Mouse (Mus musculus): Measurements from ENCODE around the gene Slc25a12.
A peak's percentile ranks its signal among the peaks of the same experiment; 100 is the strongest.

Gene Slc25a12

GRCm38 (mm10) chr2:71304821-71305220 is 62.7 kb downstream of the Slc25a12 start:
- DNase-seq = peak; percentile 77

- no peak for DNase-seq
These were observed 64.3 kb downstream of the Slc25a12 start for GRCm38 (mm10) chr2:71303221-71303620.

GRCm38 (mm10) chr2:71302156-71302663 is 65.3 kb downstream of the Slc25a12 start:
- DNase-seq = peak; percentile 62

DNA sequence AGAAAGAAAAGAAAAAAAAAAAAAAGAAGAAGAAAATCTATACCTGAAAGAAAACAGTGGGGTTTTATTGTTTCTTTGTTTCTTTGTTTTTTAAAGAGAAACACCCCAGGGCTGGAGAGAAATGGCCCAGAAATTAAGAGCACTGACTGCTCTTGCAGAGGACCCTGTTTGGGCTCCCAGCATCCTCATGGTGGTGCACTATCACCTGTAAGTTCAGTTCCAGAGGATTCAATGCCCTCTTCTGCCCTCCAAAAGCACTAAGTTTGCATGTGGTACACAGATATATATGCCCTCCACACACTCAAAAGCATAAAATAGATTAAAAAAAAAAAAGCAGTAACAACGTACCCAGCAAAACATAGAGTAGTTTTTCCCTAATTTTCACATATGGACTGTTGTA is 68.8 kb downstream of the Slc25a12 start:
- no peak for DNase-seq

- no peak for DNase-seq
These were observed 70.0 kb downstream of the Slc25a12 start for GRCm38 (mm10) chr2:71297501-71297900.

GRCm38 (mm10) chr2:71295844-71296243 is 71.7 kb downstream of the Slc25a12 start:
- DNase-seq = no peak

GRCm38 (mm10) chr2:71294489-71294888 is 73.1 kb downstream of the Slc25a12 start:
- DNase-seq = no peak

DNA sequence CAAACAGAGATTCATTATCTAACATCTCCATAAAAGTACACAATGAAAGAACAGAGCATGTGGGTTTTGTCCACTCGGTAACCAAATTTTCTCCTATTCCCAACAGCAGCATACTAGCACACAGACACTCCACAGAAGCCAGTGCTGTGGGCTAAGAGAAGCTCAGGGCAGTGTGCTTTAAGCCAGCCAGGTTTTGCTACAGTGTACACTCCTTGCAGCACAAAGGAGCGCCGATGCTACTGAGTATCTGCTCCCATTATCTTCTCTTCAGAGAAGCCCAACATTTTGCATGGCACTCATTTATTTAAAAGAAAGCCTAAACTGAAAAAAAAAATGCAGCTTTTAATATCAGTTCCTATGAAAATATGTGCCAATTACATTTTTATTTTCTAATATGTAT is 73.6 kb downstream of the Slc25a12 start:
- no peak for DNase-seq

DNA sequence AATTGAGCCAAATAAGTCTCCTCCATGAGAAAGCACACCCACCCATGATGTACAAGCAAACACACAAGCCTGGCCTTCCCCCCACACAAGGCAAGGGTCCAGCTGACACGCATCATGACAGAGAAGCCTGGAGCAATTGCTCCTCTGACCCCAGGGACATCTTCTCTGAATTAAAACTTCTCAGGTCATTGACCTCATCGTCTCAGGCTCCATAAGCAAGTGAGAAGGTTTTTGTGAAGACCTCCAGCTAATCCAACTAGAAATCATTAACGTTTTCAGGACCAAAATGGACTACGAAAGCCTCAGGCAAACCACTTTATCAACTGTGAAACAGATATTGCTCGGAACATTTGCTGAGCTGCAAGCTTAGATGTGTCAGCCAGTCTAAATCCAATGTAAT is 76.0 kb downstream of the Slc25a12 start:
- peak; percentile 52 for DNase-seq

- peak; percentile 70 for DNase-seq
These were observed 77.3 kb downstream of the Slc25a12 start for GRCm38 (mm10) chr2:71290107-71290775.

- DNase-seq = no peak
These were observed 85.6 kb downstream of the Slc25a12 start for GRCm38 (mm10) chr2:71281981-71282380.

DNA sequence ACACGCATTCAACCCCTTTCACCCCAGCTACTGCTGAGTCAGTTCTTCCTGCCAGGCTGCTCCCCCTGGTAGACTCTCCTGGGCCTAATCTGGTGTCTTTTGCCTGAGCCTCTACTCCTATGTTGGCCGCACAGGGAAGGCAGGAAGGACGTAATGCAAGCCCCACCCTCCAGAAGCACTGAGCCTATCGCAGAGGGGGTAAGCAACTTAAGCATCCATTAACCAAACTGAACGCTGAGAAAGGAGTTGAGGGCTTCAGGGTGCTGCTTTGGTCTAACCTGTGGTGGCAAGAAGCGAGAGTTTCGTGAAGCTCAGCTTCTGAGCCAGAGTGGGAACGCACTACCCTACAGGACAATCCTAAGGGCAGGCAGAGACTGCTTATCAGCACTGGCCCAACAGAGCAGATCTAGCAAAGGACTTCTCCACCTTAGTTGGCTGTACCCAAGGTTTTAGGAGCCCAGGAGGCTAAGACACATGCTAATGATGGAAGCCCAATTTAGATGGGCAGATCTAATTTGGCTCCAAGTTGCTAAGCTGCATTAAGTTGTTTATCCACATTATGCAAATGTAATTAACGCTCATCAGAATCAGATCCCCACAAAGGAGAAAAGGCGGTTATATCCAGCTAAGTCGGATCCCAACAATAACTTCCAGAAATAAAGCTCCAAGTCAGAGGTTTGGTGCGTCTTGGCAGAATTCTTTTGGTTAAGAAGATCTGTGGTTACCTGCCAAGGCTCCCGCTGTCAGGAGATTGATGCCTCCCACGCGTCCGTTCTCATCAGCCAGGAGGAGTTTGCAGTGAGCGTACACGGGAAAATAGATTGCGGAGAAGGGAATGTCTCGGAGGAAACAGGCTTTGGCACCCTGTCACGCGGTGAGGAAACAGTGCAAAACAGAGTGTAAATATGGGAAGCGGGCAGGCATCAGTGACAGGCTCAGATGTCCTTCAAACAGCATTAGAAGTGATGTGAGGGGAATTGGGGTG is 88.5 kb downstream of the Slc25a12 start:
- no peak for DNase-seq

GRCm38 (mm10) chr2:71275734-71276133 is 91.8 kb downstream of the Slc25a12 start:
- peak; percentile 57 for DNase-seq

DNA sequence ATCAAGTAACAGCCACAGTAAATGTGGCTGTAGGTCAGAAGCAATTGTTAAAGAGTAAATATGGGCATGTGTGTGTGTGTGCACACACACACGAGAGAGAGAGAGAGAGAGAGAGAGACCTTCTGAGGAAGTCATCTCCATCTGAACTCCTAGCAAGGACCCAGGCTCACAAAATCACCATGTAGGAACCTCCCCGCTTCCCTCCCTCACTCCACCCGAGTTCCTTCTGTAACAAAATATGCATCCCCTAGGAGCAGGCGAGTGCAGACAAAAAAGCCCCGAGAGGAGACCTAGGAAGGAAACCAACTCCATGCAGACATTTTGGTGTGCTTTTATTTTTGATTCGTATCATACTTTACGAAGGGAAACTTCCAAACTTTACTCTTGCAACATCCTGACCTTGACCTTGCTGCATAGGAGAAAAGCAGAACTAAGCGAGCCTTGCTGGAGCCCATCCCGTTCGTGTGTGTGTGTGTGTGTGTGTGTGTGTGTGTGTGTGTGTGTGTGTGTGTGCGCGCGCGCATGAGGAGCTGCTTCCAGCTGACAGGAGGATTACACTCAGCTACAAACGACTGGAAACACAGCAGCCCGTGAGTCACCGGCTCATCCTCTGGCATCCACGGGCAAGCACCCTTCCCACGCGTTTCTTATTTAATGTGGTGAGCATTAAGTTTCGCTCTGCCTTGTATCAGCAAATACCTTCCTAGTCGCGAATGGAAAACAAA is 93.4 kb downstream of the Slc25a12 start:
- no peak for DNase-seq

DNA sequence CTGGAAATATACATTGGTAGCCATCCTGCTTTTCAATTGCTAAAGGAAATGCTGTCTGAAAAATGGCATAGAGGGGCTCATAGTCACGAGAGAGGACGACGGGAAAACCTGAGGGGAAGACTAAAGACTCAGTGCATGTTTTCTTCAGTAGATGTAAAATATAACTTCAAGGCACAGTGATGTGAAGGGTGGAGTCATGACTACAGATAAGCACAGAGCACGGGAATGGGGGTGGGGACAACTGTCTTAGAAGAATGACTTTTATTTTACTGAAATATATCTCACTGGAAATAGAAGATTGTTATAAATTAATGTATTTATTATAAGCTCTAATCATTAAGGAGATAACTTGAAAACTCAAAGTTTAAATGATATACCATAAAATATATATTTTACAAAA is 97.5 kb downstream of the Slc25a12 start:
- DNase-seq = no peak

DNA sequence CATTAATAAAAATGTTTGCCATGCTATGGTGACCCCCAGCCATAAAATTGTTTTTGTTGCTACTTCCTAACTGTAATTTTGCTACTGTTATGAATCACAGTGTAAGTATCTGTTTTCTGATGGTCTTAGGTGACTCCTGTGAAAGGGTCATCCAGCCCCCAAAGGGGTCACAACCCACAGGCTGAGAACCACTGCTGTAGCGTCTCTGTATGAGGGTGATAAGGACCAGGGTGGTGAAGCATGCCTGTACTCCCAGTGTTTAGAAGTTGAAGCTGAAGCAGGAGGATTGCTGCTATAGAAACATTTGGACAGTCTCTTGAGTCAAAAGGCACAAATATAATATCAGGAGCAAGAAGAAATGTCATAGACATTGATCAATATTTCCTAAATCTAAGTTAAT is 98.2 kb downstream of the Slc25a12 start:
- DNase-seq = no peak

- DNase-seq = no peak
These were observed 98.9 kb downstream of the Slc25a12 start for GRCm38 (mm10) chr2:71268691-71269090.

GRCm38 (mm10) chr2:71264585-71264984 is 103.0 kb downstream of the Slc25a12 start:
- no peak for DNase-seq

GRCm38 (mm10) chr2:71256581-71256980 is 111.0 kb downstream of the Slc25a12 start:
- DNase-seq = peak; percentile 62

GRCm38 (mm10) chr2:71254836-71255235 is 112.7 kb downstream of the Slc25a12 start:
- DNase-seq = peak; percentile 42

- peak; percentile 61 for DNase-seq
These were observed 116.7 kb downstream of the Slc25a12 start for GRCm38 (mm10) chr2:71250841-71251240.

- no peak for DNase-seq
These were observed 119.5 kb downstream of the Slc25a12 start for GRCm38 (mm10) chr2:71248071-71248470.

GRCm38 (mm10) chr2:71246096-71246495 is 121.5 kb downstream of the Slc25a12 start:
- DNase-seq = no peak
